Mouse (Mus musculus) heart, adult 11 months (tissue): ENCODE results near the gene Rasgef1c.

ENCODE experiments used
- DNase-seq: peaks from one replicate; pipeline ENCODE4 v3.0.0; 2022

The Rasgef1c gene

DNA sequence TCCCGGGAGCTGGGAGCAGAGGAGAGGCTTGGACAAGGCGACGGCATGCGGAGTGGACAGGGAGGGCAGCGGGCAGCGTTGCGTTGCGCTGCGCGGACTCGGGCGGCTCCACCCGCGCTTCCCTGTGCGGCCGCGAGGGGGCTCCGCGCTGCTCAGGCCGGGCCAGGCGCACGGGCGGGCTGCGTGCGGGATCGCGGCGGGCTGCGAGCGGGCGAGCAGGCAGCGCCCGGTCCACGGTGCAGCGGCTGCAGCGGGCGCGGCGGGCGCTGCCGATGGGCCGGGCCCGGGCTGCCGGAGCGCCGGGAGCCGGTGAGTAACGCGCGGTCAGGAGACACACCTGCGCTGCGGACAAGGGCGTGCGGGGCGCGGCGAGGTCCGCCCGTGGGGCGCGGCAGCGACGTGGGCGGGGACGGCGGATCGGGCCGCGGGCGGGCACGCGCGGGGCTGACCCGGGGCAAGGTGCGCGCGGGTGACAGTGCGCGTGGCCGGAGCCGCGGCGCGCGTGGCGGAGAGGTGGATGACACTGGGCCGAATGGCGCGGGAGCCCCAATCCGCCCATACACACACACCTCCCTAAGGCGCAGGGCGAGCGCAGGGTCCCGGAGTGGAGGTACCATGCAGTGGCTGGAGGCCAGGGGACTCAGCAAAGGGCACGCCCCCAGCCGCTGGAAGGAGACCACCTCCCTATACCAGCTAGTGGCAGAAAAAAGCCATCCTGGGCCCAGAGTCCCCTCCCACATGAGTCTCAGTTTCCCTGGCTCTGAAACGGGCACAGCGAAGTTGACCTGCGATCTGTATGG, at the start of gene Rasgef1c:
Rasgef1c (plus strand) TSS at position 177 of the 800 bp plus-strand sequence.
- peak; percentile 91 for DNase-seq

DNA sequence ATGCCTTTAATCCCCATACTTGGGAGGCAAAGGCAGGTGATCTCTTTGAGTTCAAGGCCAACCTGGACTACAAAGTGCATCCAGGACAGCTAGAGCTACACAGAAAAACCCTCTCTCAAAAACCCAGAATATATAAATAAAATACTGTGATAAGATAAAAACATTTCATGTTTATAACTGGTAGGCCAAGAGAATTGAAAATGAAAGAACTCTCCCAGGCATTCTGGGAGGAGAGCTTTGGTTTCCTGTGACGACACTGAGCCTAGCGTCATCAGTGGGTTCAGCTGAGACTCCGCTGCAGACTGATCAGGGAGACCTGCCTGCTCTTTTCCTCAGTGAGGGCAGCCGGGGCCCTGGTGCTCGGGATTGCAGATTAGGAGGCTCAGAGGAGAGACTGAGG, 46.5 kb upstream of the Rasgef1c start:
- DNase-seq, result peak; percentile 74

DNA sequence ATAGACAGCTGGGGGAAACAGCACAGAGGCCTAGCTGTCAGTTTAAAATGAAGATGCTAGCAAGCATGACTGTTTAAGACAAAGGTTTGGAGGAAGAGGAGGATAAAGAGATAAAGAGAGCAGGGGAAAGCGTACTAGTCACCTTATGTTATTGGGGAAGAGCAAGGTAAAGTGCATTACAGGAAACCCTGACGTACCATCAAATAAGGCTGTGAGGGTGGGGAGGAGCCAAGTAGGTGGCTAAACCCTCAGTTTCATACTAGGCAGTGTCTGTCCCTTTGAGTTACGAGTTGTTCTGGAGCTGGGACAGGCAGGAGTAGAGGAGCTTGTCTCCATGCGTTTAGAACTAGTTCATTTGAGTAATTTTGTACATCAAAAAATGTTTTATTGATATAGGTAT, 40.5 kb upstream of the Rasgef1c start:
- DNase-seq, result no peak

DNA sequence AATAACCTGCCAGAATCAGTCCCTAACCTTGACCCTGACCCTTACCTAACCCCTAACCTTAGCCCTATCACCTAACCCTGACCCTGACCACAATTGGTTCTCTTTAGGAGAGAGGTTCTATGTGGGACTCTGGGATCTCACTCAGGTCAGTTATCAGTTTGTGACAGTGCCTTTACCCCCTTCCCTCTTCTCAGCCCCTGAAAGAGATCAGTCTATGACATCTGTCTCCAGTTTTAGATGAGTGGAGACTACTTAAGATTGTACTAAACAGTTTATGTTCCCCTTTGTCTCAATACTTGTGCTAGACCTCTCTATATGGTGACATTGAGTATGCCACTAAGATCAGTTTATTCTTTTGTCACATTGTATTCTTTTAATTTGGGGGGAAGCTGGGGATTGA, 37.7 kb upstream of the Rasgef1c start:
- peak; percentile 1 for DNase-seq

DNA sequence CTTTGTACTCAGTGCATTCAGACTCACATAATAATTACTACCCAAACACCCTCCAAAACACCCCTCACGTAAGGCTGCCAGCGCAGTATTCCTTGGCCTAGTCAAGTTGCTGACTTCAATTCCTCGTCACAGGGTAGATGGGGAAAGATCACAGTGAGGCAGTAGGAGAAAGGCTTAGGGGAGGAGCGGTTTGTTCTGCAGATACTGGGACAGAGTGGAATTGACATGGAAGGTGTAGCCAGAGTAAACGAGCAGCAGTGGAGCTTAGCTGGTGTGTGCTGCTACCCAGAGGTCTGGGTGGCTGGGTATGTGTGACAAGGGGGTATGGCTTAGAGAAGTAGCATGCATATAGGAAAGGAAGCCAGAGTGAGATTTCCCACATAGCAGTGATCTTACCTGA, 34.3 kb upstream of the Rasgef1c start:
- peak; percentile 55 for DNase-seq

DNA sequence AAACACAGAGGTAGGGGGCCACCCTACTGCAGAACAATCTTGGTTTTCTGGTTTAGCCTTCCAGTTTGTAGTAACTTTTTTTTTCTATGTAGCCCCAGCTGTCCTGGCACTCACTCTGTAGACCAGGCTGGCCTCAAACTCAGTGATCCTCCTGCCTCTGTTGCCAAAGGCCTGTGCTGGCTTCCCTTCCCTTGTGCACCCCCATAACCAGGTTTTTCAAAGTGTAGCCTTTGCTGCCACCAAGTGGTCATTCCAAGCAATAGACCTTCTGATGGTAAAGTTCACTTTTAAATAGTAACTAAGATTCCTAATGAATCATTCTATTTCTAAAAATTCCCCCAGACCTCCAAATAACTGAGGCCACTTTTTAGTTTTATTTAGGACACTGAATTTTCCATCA, 31.9 kb upstream of the Rasgef1c start:
- peak; percentile 89 for DNase-seq

DNA sequence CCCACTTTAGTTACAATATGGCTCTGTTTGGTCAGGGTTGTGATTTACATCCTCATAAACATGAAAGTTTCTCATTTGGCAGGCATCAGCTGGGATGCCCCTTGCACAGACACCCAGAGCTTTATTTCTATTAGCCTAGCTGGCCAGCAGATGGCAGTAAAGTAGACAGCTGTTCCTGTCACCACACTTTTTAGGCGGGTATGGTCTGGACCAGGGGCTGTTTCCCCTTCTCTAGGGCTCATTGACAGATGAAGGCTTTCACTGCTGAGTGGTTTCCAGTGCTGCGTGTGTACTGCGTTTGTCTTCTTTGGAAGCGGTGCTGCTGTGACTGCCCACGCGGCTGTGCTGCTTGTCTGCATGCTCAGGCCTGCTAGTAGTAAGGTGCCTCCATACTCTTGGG, 29.7 kb upstream of the Rasgef1c start:
- peak; percentile 84 for DNase-seq

DNA sequence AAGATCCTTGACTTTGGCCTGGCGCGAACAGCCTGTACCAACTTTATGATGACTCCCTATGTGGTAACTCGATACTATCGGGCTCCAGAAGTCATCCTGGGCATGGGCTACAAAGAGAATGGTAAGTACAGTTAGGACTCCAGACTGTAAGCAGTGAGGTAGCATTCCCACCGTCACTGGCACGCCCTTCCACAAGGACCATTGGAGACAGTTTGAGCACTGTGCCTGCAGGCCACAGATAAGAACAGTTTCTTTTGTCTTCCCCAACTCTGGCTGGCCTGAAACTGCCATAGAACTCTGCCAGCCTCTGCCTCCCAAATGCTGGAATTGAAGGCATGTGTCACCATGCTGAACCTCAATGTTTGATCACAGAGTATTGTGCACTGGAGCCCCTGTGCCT, 28.9 kb upstream of the Rasgef1c start:
- peak; percentile 51 for DNase-seq

DNA sequence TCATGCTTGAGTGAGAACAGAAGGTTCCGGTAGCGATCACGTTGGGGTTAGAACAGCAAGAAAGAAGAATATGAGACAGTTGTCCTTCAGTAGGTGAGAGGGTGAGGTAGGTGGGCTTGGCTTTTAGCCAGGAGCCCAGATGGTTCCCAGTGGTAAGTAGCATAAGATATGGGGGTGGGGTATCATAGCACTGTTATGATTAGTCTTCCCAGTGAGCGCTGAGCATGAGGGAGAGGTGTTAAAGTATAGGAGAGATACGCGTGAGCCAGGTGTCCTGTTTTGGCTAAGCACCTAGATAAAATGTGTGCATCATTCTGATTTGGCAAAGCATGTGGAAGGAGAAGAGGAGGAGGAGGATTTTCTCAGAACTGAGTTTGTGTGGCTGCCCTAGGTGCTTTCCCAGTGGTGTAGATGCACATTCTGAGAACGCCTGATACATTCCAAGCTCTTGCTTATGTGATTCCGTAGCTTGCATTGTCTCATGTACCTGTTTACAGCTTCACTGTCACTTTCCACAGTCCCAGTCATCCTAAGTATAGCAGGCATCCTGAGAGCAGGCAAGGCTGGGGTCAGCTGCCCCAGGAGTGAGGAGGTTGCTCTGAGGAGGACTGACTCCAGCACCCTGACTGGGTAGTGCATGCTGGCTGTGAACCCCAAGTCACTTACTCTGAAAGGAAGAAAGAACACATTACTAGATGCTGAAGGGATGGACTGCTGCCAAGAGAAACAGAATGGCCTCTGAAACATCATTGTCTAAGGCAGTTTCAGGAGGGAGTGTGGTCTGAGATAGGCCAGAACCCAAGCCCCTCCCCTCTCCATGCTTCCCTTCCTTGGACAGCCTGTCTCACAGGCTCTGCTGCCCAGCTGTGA, 24.5 kb upstream of the Rasgef1c start:
- DNase-seq, result peak; percentile 94

DNA sequence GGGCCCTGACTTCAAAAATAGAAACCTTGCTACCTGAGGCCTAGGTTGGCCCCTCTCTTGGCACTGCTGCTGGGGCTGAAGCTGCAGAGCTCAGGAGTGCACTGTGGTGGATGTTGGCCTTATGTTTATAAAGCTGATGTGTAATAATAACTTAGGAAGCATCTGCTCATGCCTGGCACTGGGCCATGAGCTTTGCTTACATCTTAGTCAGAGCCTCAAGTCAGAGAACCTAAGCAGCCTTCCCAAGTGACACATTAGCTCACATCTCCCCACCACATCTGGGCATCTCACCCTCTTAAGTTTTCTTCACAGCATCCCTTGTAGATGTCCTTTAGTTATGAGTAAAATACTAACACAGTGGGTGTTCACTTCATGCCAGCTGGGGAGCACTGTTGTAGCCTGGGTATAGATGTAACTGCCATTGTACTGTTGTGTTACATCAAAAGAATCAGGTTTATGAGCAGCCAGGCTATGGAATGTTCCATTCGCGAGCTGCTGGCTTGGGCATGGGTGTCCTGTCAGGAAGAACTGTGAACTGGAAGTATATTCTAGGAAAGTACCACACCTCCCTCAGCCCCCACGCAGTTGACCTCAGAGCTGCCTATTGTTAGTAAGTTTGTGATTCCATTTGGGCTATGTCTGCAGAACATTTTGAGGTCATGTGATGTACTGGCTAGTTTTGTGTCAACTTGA, 21.5 kb upstream of the Rasgef1c start:
- peak; percentile 83 for DNase-seq

DNA sequence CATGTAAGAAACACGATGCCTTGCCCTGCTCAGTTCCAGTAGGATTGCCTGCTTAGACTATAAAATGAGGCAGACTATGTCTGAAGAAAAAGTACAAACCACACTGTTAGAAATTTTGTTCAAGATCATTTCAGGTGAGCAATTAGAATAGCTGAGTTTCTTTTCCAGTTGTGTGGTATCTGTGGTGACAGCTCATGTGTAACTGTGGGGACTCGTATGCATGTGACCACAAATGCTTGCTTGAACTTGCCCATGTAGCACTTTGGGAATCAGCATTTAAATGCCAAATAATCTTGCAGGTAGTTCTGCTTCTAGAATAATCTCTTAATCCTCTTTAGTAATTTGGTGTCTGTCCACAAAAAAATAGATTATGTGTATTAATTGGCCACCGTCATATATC, 18.2 kb upstream of the Rasgef1c start:
- DNase-seq, result no peak

DNA sequence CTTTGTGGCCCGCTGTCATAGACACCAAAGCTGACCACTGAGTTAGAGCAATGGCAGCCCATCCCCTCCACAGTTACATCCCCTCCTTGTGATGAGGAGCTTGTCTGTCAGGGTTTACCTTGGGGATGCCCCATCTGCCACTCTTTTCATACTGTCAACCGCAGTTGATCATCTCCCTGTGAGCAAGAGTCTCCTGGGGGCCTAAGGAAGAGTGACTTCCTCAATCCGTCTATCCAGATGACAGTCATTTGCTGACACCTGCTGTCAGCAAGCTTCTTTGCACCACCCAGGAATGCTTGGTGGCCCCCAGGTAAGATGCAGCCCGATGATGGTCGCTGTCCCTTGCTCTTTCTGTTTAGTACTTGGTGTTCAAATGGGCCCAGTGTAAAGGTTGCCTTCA, 13.2 kb upstream of the Rasgef1c start:
- peak; percentile 64 for DNase-seq

DNA sequence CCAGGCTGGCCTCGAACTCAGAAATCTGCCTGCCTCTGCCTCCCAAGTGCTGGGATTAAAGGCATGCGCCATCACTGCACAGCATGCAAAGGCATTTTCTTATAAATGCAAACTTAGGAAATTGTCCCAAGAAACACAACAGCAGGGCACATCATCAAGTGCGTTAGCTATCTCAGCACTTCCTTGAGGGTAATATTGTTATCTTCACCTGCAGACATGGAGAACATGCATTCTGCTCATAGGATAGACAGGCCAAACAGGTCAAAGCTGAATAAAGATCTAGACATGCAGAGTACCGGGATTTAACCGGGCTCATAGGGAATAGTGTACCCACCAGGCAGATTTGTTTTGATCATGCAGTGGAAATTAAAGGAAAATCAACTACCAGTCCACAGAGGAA, 9.6 kb upstream of the Rasgef1c start:
- peak; percentile 21 for DNase-seq

DNA sequence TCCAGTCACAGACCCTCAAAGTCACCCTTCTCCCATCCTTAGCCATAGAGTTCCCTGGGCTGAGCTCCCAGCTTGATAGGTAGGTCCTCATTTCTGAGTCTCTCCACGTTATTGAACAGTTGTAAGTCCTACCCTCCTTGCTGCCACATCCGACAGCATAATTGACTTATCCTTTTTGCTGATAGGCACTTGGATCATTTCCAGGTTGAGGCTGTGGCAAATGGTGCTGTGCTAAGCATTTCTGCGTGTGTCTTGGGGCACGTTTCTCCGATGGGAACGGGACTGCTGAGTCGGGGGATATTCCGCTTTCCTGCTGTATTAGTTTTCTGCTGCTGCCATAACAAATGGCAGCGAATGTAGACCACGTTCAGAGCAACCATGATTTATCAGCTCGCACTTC, 7.8 kb upstream of the Rasgef1c start:
- peak; percentile 69 for DNase-seq

DNA sequence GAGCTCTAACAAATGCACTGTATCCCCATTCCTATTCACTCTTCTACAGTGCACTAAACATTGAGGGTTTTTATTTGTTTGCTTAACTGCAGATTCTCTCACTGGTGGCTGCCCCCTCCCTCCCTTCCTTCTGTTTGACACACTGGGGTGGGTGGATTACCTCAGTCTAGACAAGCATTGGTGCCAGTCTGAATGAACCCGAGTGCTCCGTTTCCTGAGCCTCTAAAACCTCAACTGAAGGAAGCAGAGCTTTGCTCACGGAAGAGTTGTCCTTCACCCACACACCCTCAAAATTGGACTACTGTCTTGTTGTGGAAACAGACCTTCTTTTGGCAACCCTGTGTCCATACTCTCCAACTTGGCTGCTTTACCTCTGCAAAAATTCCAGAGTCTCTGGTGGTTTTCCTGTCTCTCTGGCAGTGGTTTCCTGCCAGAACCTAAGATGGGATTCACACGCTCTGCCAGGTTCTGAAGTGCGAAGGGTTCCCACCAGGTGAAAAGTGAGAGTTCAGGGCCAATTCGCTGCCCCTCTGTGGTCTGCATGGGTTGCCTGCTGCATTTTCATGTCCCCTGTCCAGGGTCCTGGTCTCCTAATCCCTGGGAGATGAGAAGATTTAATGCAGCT, 5.6 kb upstream of the Rasgef1c start:
- peak; percentile 35 for DNase-seq

DNA sequence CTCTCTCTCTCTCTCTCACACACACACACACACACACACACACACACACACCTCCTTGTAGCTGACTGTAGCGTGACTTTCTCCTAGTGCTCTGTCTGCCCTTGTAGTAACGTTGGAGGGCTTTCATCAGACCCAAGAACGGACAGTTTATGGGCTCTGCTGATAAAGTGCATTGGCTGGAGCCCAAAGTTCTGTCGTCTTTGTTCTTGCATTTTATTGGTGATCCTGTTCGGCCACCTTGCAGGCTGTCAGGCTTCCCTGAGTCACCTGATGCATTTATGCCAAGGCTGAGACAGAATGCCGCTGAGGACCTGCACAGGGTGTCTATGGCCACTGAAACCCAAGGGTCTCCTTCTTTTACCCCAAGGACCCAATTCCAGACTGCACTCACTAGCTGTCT, 1.6 kb upstream of the Rasgef1c start:
- DNase-seq, result peak; percentile 70

DNA sequence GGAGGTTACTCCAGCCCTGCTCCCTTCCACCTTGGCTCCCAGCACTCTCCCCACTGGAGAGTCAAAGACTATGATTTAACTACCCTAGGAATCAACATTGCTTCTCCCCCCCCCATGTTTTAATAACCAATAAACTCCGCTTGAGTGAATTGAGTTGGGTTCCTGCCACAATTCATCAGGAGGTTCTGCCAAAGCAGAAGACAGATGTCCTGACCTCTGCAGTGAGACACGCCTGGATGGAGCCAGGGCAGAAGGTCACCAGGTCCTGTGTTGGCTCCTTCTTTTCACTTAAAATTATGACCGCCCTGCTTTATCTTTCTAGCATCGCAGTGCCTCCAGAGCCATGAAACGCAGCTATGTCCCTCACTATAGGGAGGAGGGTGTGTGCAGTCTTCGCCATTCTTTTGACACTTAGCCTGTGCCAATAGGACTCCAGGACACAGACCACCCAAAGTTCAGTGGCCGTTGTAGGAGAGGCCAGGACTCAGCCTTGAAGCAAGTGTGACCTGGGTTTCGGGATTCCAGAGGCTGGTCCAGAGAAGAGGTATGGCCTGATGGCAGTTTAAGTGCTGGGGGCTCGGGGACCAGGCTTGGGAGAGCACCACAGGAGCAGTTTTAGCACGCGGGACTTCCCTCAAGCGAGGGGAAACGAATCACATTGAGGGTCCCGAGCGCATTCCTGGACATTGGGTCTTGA, 525 bp upstream of the Rasgef1c start:
- no peak for DNase-seq

DNA sequence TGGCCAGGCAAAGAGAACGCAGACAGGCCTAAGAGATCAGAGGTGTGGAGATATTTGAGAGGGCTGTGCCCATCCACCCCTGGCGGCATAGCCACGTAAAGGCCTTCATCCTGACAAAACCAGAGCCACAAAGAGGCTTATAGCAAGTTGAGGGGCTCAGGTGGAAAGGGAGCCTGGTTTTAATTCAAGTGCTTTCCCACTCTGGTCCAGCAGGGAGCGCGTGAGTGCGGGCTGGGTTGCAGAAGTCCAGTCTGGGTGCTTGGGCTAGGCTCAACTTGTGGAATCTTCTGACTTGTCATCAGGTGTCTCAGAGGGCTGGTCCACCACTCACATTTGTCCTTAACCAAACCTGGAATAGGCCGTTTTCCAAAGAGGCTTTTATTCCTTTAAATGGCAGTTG, 1.7 kb downstream of the Rasgef1c start:
- DNase-seq, result peak; percentile 90

DNA sequence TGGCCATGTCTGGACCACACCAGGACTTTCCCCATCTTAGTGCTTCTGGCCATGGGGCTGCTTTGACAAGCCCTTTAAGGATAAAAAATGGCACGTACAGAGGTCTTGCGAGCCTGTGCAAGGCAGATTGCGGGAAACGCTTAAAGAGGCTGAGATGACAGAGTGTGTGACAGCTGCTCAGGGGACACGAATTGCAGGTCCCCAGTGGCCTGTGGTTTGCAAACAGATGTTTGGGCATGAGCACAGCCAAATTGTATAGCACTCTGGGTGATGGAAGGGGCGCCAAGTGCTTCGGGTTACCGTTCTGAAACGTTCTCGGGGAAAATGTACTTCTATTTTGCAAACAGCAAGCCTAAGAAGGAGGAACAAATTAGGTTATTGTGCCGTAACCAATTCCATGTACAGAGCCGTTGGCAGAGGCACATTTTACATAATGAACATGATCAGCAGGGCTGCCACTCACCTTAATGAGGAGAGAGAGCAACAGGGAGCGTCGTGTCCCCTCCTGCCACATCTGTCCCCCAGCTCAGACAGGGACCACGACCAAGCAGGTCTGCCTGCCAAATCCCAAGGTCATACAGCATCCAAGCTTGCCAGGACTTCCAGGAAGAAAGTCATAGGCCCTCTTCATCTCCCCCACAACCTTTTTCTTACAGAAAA, 17.0 kb downstream of the Rasgef1c start:
- DNase-seq, result peak; percentile 83

DNA sequence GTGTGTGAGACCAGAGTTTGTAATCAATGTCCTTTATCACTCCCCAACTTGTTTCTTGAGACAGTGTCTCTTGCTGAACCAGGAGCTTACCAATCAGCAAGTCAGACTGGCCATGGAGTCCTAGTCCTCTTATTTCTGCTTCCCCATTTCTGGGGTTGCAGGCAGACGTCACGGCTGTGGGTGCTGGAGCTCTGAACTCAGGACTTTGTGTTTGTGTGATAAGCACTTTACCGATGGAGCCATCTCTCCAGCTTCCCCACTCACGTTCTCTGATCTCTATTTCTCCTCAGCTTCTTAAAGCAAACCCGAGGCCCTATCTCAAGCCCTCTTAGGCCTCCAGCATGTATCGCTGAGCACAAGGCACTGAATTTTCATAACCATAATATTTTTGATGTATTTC, 17.7 kb downstream of the Rasgef1c start:
- peak; percentile 27 for DNase-seq

DNA sequence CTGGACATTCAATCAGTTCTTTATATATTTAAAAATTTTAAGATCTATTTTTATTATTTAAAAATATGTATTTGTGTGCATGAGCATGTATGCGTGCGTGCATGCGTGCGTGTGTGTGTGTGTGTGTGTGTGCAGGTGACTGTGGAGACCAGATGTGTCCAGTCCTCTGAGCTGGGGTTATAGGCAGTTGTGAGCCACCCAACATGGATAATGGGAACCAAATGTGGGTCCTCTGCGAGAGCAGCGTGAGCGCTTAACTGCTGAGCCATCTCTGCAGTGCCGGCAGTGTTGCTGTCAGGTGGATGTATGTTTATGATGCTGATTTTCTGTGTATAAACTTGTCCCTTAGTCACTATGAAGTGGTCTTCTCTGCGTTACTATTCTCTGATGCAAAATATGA, 21.9 kb downstream of the Rasgef1c start:
- DNase-seq, result peak; percentile 37

DNA sequence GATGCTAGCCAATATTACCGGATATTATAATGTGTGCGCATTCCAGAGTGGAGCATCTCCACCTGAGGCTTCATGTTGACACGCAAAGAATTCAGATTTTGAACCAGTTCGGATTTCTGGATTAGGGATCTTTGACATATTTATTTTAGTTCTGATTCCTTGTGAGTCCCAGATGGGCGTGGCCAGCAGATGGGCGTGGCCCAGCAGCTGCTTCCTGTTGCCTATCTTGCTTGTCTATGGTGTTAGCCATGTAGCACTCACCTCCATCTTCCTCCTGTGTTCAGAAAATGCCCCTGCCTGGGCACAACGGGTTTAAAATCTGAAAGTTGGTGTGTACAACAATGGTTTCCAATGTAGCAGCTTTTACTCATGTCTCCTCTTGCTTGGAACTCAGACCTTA, 24.5 kb downstream of the Rasgef1c start:
- DNase-seq, result peak; percentile 76
